Mouse (Mus musculus) lung, adult 2 months (tissue): Measurements from ENCODE around the gene Tbc1d13.

Experiments used
- CTCF ChIP-seq: fragments of 200-500 bp; IDR thresholded peaks from 2 replicates; pipeline ENCODE4 v1.5.1; 2011; ENCODE audit warnings: mild to moderate bottlenecking, low read length, control low read depth; ENCODE audit not compliant: insufficient read depth
- POLR2A ChIP-seq: fragments of 200-500 bp; IDR thresholded peaks from 2 replicates; pipeline ENCODE4 v1.6.1; 2011; ENCODE audit warnings: low read depth, mild to moderate bottlenecking, control low read depth, low read length, borderline replicate concordance; ENCODE audit errors: extremely low read depth

DNA sequence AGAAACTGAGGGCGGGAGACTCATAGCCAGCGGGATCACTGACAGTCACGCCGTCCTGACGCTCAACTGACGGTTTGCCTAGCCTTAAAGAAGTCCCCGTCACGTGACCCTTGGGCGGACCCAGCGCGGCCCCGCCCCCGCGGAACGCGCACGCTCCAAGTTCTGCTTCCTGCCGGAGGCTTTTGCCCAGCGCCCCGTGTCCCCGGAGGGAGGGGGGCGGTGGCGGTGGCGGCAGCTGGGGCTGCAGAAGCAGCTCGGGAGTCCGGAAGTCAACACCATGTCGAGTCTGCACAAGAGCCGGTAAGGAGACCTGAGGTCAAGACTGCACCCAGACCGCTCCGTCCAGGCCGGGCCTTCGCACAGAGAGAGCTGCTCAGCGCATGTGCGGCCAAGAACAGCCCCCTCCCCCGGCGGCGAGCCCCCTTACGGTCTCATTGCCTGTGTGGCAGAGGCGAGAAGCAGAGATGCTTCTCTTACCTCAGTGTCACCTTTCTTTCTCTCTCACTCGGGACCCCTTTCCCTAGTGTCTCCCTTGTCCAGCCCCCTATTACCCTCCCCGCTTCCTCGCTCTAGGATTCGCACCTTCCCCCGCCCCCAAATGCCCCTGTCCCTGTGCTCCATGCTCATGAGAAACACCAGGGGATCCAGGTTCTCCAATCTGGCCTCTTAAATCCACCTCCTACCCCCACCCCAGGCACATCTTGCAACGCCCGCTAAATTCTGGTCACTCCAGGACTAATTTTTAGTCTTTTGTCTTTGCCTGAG is at the start of gene Tbc1d13:
- no peak for TF ChIP-seq CTCF
- peak; percentile 97; the same call in 1 of the 2 replicates for TF ChIP-seq POLR2A
